Mouse (Mus musculus) ES-Bruce4 (cell line): ENCODE measurements around the gene Dlgap1.

Source experiments
- CTCF ChIP-seq: IDR thresholded peaks from one replicate; pipeline ENCODE4 v1.8.1; 2011; ENCODE audit warnings: low read depth, low read length
- EP300 ChIP-seq: IDR thresholded peaks from 2 replicates; pipeline ENCODE4 v1.6.1; 2011; ENCODE audit warnings: low read depth, low read length; ENCODE audit not compliant: insufficient read depth
- POLR2A ChIP-seq: IDR thresholded peaks from one replicate; pipeline ENCODE4 v1.8.1; 2011; ENCODE audit warnings: low read length; ENCODE audit not compliant: insufficient read depth

GRCm38 (mm10) chr17:70088220-70088619 lies 119.3 kb downstream of the Dlgap1 start:
- TF ChIP-seq CTCF (no peak), POLR2A (no peak), EP300 (no peak)
